Mouse (Mus musculus) stomach, embryonic 16.5 days (tissue): Measurements from ENCODE around the gene Th. TPM values are rescaled to one million over a fixed set of nuclear protein-coding genes. Genes with fewer than 3 reads are reported as not detected.
A peak's percentile ranks its signal among the peaks of the same experiment; 100 is the strongest.

ENCODE experiments used
- ATAC-seq: fragments of 200-750 bp; cut with Nextera tagmentation; 2 replicates; pipeline ENCODE4 v1.8.0; 2017; ENCODE audit warnings: moderate number of reproducible peaks, moderate TSS enrichment; ENCODE audit not compliant: insufficient read depth, low FRiP score
- H3K27ac ChIP-seq: fragments of 300-500 bp; sonication (generic); 2 replicates; pipeline ENCODE4 v1.5.1; 2014; ENCODE audit warnings: low read length
- H3K27me3 ChIP-seq: fragments of 300-500 bp; sonication (generic); 2 replicates; pipeline ENCODE4 v1.6.1; 2014; ENCODE audit warnings: low read length, control low read depth, mixed read lengths; ENCODE audit not compliant: control insufficient read depth, insufficient read depth
- H3K36me3 ChIP-seq: fragments of 300-500 bp; sonication (generic); 2 replicates; pipeline ENCODE4 v1.6.1; 2014; ENCODE audit warnings: low read length; ENCODE audit not compliant: control insufficient read depth, insufficient read depth
- H3K4me1 ChIP-seq: fragments of 300-500 bp; sonication (generic); 2 replicates; pipeline ENCODE4 v1.6.1; 2014; ENCODE audit warnings: low read length, control low read depth, mixed read lengths; ENCODE audit not compliant: control insufficient read depth, insufficient read depth
- H3K4me2 ChIP-seq: fragments of 300-500 bp; sonication (generic); 2 replicates; pipeline ENCODE4 v1.6.1; 2014; ENCODE audit warnings: low read depth, low read length, mixed read lengths
- H3K4me3 ChIP-seq: fragments of 300-500 bp; sonication (generic); replicated peaks from 2 replicates; pipeline ENCODE4 v1.5.1; 2014; ENCODE audit warnings: mild to moderate bottlenecking, low read length
- H3K9ac ChIP-seq: fragments of 300-500 bp; sonication (generic); 2 replicates; pipeline ENCODE4 v1.6.1; 2014; ENCODE audit warnings: low read length
- H3K9me3 ChIP-seq: fragments of 300-500 bp; sonication (generic); replicated peaks from 2 replicates; pipeline ENCODE4 v1.6.1; 2016; ENCODE audit warnings: low read length, control low read depth; ENCODE audit not compliant: control insufficient read depth
- WGBS: fragments of 180-500 bp; shearing (Covaris S2); extraction: QIAGEN DNeasy Blood & Tissue Kit; methylation state at CpG from one replicate; pipeline ENCODE4 v1.1.7; 2014; 5-methylcytosine and 5-hydroxymethylcytosine counted together
- polyA plus RNA-seq: library from polyadenylated mRNA; unstranded; fragments of >200 nt; fragmentation: Nextera tagmentation; extraction: Ambion mirVana; gene quantifications from 2 replicates; pipeline ENCODE4 v1.2.1, GENCODE M21; 2015

Gene Th
- polyA plus RNA-seq = 3.0 and 4.0 TPM in 2 replicates

- H3K36me3 ChIP-seq = no peaks in the 10 kb centered on the region
- H3K4me3 ChIP-seq = no peak within 1 kb of the TSS
- peak within 1 kb of the TSS; percentile 61; the same call in 1 of the 2 replicates for H3K27ac ChIP-seq
- H3K4me2 ChIP-seq = no peak within 1 kb of the TSS
- H3K4me1 ChIP-seq = peaks cover 3% of the 10 kb centered on the region; the same call in 1 of the 2 replicates
- 74% methylated on average over 3 of the region's 3 CpGs for WGBS
- ATAC-seq = no peak
- H3K27me3 ChIP-seq = no peaks in the 10 kb centered on the region
- H3K9ac ChIP-seq = no peak within 1 kb of the TSS
- no peaks in the 10 kb centered on the region for H3K9me3 ChIP-seq
Measured at GRCm38 (mm10) chr7:142931028-142931427, at the start of gene Th. TSS of gene Th (minus strand) at chr7:142931128.

- peaks cover 13% of the 10 kb centered on the region; the same call in 1 of the 2 replicates for H3K4me1 ChIP-seq
- WGBS = 1% methylated on average over 50 of the region's 51 CpGs
- H3K27me3 ChIP-seq = peaks cover 53% of the 10 kb centered on the region
- peak within 1 kb of the TSS; percentile 88 for H3K27ac ChIP-seq
- no peaks in the 10 kb centered on the region for H3K36me3 ChIP-seq
- peak within 1 kb of the TSS; percentile 94 for H3K4me2 ChIP-seq
- H3K9ac ChIP-seq = peak within 1 kb of the TSS; percentile 67
- ATAC-seq = peak; percentile 60; the same call in 1 of the 2 replicates
- H3K4me3 ChIP-seq = peak within 1 kb of the TSS; percentile 52
- H3K9me3 ChIP-seq = no peaks in the 10 kb centered on the region
Measured at GRCm38 (mm10) chr7:142968809-142969511, 38.0 kb upstream of the Th start, which contains the start of gene Ascl2. TSS of gene Ascl2 (minus strand) at chr7:142969264.

- Histone ChIP-seq H3K27me3 (peaks cover 53% of the 10 kb centered on the region), H3K4me3 (peak overlapping the region; percentile 52), H3K4me2 (peak overlapping the region; percentile 94), H3K4me1 (peaks cover 13% of the 10 kb centered on the region; the same call in 1 of the 2 replicates), H3K9me3 (no peaks in the 10 kb centered on the region), H3K27ac (peak overlapping the region; percentile 88), H3K9ac (peak overlapping the region; percentile 67), H3K36me3 (no peaks in the 10 kb centered on the region)
- WGBS = under 1% methylated on average over 90 of the region's 90 CpGs
- peak; percentile 46; the same call in 1 of the 2 replicates for ATAC-seq
Measured at GRCm38 (mm10) chr7:142967884-142968808, 37.2 kb upstream of the Th start.

GRCm38 (mm10) chr7:142967414-142967883 is 36.5 kb upstream of the Th start:
- Histone ChIP-seq H3K9ac (peak overlapping the region; percentile 67), H3K4me3 (peak overlapping the region; percentile 52), H3K4me2 (peak overlapping the region; percentile 94), H3K27ac (peak overlapping the region; percentile 88), H3K4me1 (peaks cover 13% of the 10 kb centered on the region; the same call in 1 of the 2 replicates), H3K27me3 (peaks cover 53% of the 10 kb centered on the region), H3K36me3 (no peaks in the 10 kb centered on the region), H3K9me3 (no peaks in the 10 kb centered on the region)
- WGBS = under 1% methylated on average over 36 of the region's 36 CpGs
- peak; percentile 86 for ATAC-seq

- Histone ChIP-seq H3K4me1 (no peaks in the 10 kb centered on the region), H3K27ac (no peak overlapping the region), H3K4me2 (no peak overlapping the region), H3K4me3 (no peak overlapping the region), H3K27me3 (peaks cover 4% of the 10 kb centered on the region; the same call in 1 of the 2 replicates), H3K9ac (no peak overlapping the region), H3K36me3 (no peaks in the 10 kb centered on the region), H3K9me3 (no peaks in the 10 kb centered on the region)
- 66% methylated on average over 4 of the region's 4 CpGs for WGBS
- no peak for ATAC-seq
Measured at GRCm38 (mm10) chr7:142959752-142960151, 28.8 kb upstream of the Th start.

- H3K4me2 ChIP-seq = no peak overlapping the region
- H3K4me1 ChIP-seq = no peaks in the 10 kb centered on the region
- H3K4me3 ChIP-seq = no peak overlapping the region
- no peak overlapping the region for H3K9ac ChIP-seq
- WGBS = 94% methylated on average over 1 of the region's 1 CpGs
- no peaks in the 10 kb centered on the region for H3K27me3 ChIP-seq
- no peaks in the 10 kb centered on the region for H3K36me3 ChIP-seq
- H3K27ac ChIP-seq = no peak overlapping the region
- ATAC-seq = no peak
- H3K9me3 ChIP-seq = no peaks in the 10 kb centered on the region
Measured at GRCm38 (mm10) chr7:142958817-142959216, 27.9 kb upstream of the Th start.

GRCm38 (mm10) chr7:142956018-142956417 is 25.1 kb upstream of the Th start:
- no peaks in the 10 kb centered on the region for H3K27me3 ChIP-seq
- H3K36me3 ChIP-seq = no peaks in the 10 kb centered on the region
- H3K9me3 ChIP-seq = no peaks in the 10 kb centered on the region
- H3K4me1 ChIP-seq = no peaks in the 10 kb centered on the region
- no peak overlapping the region; the same call in 1 of the 2 replicates for H3K9ac ChIP-seq
- 64% methylated on average over 2 of the region's 2 CpGs for WGBS
- no peak overlapping the region for H3K4me3 ChIP-seq
- H3K4me2 ChIP-seq = no peak overlapping the region
- no peak overlapping the region; the same call in 1 of the 2 replicates for H3K27ac ChIP-seq
- ATAC-seq = peak; percentile 79

- H3K4me2 ChIP-seq = no peak overlapping the region
- H3K4me3 ChIP-seq = no peak overlapping the region
- no peaks in the 10 kb centered on the region for H3K27me3 ChIP-seq
- ATAC-seq = no peak
- H3K9ac ChIP-seq = no peak overlapping the region
- no peak overlapping the region for H3K27ac ChIP-seq
- no peaks in the 10 kb centered on the region for H3K4me1 ChIP-seq
- no peaks in the 10 kb centered on the region for H3K9me3 ChIP-seq
- 8% methylated on average over 1 of the region's 1 CpGs for WGBS
- H3K36me3 ChIP-seq = no peaks in the 10 kb centered on the region
Measured at GRCm38 (mm10) chr7:142949568-142949967, 18.6 kb upstream of the Th start.
